Mouse (Mus musculus) adrenal gland, adult 18-20 months (tissue): ENCODE results near the gene Cenpm. TPM values are rescaled to one million over a fixed set of nuclear protein-coding genes. Genes with fewer than 3 reads are reported as not detected.
"Not testable (repeated sequence)": the region's sequence is repeated elsewhere in the genome, so short reads cannot be mapped to it uniquely, and the experiment has no call there.

ENCODE experiments used
- DNase-seq, 2 experiments: peaks; one replicate each; pipeline ENCODE4 v3.0.0; 2021 to 2022; ENCODE audit warnings: low spot score in 2 of 2
- total RNA-seq, 2 experiments: library from RNA; stranded (reverse); gene quantifications; 1 replicate in 1 of 2; 2 replicates in 1 of 2; pipeline ENCODE4 v1.2.3; 2021

The Cenpm gene
- total RNA-seq, 2 experiments from 2014 or later: 2.4 to 2.5 TPM

GRCm38 (mm10) chr15:82244805-82245161 is 235 bp upstream of the Cenpm start:
- DNase-seq: not testable (repeated sequence)

- no peak for DNase-seq
These were observed 820 bp downstream of the Cenpm start for GRCm38 (mm10) chr15:82243742-82244114.

- no peak for DNase-seq
These were observed 1.2 kb downstream of the Cenpm start for GRCm38 (mm10) chr15:82243311-82243710.

GRCm38 (mm10) chr15:82236565-82236964 is 8.0 kb downstream of the Cenpm start:
- DNase-seq: peak; percentile 81

- peak in 1 of 2 experiments; percentile 13 for DNase-seq
These were observed 8.9 kb downstream of the Cenpm start for GRCm38 (mm10) chr15:82235661-82236060.

GRCm38 (mm10) chr15:82232651-82233050 is 11.9 kb downstream of the Cenpm start:
- no peak for DNase-seq

GRCm38 (mm10) chr15:82231591-82232378 is 12.8 kb downstream of the Cenpm start:
- no peak for DNase-seq

- DNase-seq: no peak
These were observed 13.4 kb downstream of the Cenpm start for GRCm38 (mm10) chr15:82231100-82231499.

GRCm38 (mm10) chr15:82230098-82230611 is 14.4 kb downstream of the Cenpm start:
- no peak for DNase-seq

GRCm38 (mm10) chr15:82229542-82230045 is 15.0 kb downstream of the Cenpm start:
- DNase-seq: no peak

- DNase-seq: no peak
These were observed 18.8 kb downstream of the Cenpm start for GRCm38 (mm10) chr15:82225769-82226168.

- no peak for DNase-seq
These were observed 19.8 kb downstream of the Cenpm start for GRCm38 (mm10) chr15:82224602-82225215.

- DNase-seq: no peak
These were observed 20.6 kb downstream of the Cenpm start, which contains the start of gene Tnfrsf13c for GRCm38 (mm10) chr15:82223657-82224601. TSS of gene Tnfrsf13c (minus strand) at chr15:82224369.

- DNase-seq: no peak
These were observed 21.3 kb downstream of the Cenpm start for GRCm38 (mm10) chr15:82223251-82223650.

GRCm38 (mm10) chr15:82221104-82221860 is 23.3 kb downstream of the Cenpm start:
- no peak for DNase-seq

GRCm38 (mm10) chr15:82220003-82220675 is 24.4 kb downstream of the Cenpm start:
- no peak for DNase-seq

GRCm38 (mm10) chr15:82218778-82219666 is 25.5 kb downstream of the Cenpm start:
- DNase-seq: no peak

GRCm38 (mm10) chr15:82217980-82218379 is 26.6 kb downstream of the Cenpm start:
- no peak for DNase-seq

- DNase-seq: no peak
These were observed 27.5 kb downstream of the Cenpm start for GRCm38 (mm10) chr15:82217039-82217438.
